Mouse (Mus musculus) layer of hippocampus, postnatal 14 days (tissue): ENCODE results near the gene Gltpd2. TPM values are rescaled to one million over a fixed set of nuclear protein-coding genes. Genes with fewer than 3 reads are reported as not detected.
"Not testable (repeated sequence)": the region's sequence is repeated elsewhere in the genome, so short reads cannot be mapped to it uniquely, and the experiment has no call there.

Experiments used
- DNase-seq, 2 experiments: peaks; one replicate each; pipeline ENCODE4 v3.0.0; 2021 to 2022; ENCODE audit warnings: low spot score in 2 of 2, mixed read lengths in 1 of 2
- total RNA-seq, 2 experiments: library from RNA; stranded (reverse); gene quantifications; 2 replicates each; pipeline ENCODE4 v1.2.3; 2021

The Gltpd2 gene
- total RNA-seq, 2 experiments from 2014 or later, result not detected

GRCm38 (mm10) chr11:70516352-70516751, 2.6 kb upstream of the Gltpd2 start:
- peak in 1 of 2 experiments; percentile 63 for DNase-seq

DNA sequence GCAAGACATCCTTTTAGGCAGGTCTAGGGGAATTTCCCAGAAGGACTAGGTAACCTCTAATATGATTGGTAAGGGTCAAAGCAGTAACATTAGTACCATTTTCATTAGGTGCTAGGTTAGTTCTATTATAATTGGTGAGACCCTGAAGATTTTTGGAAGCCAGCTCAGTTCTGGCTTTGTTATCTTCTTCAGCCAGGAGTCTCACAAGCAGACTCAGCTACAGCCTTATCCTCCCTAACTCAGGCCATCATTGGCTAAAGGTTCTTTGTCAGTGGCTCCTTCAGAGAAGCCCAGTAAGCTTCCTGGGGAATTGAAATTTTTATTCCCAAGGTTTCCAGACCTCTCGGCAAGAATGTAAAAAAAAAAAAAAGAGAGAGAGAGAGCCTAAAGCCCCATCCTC, 560 bp upstream of the Gltpd2 start:
- DNase-seq, result no peak

DNA sequence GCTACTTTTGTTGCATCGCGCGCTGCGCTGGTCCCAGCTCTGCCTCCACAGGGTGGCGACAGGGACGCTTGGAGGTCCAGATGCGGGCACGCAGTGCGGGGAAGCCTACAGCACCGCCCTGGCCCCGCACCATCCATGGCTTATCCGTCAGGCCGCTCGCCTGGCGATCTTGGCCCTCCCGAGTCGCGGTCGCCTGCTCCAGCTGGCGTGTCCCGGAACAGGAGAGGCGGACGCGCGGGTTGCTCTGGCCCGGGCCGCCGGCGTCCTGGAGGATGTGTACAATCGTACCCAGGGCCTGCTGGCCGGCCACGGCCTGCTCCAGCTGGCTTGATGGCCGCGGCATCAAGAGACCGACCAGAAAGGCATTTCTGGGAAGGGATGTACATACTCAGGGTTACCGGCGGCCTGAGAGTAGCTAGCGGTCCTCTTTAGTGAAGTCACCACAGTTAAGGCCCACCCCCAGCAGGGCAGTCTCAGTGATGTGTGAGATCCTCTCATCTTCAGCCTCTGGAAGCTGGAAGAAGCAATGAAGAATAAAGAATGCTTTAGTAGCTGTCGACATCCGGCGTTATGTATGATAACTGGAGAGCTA, 1.3 kb downstream of the Gltpd2 start:
- DNase-seq, result no peak

GRCm38 (mm10) chr11:70523306-70523989, 4.5 kb downstream of the Gltpd2 start:
- not testable (repeated sequence) for DNase-seq

GRCm38 (mm10) chr11:70524782-70525181, 5.8 kb downstream of the Gltpd2 start:
- no peak for DNase-seq

DNA sequence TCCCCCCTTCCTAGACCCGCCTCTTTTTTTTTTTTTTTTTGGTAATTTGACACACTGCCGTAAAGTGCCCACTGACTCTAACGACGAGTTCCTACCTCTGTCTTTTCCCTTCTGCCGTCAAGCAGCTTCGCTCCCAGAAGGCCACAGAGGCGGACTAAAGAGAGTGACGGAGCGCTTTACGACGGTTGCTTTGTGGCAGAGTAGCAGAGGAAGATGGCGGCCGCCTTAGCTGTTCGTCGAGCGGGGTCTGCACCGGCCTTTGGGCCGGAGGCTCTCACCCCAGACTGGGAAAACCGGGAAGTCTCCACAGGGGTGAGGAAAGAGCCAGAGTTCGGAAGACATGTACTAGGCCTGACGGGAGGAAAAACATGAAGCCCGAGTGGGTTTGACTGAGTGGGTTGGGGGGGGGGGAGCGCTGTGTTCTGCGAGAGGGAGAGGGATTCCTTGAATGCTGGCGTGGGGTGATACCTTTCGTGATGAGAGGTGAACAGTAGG, 6.2 kb downstream of the Gltpd2 start, which contains the start of gene Psmb6:
Gene Psmb6 (plus strand): TSS at position 184 of the 495 bp plus-strand sequence.
- peak; percentile 88 to 96 for DNase-seq

DNA sequence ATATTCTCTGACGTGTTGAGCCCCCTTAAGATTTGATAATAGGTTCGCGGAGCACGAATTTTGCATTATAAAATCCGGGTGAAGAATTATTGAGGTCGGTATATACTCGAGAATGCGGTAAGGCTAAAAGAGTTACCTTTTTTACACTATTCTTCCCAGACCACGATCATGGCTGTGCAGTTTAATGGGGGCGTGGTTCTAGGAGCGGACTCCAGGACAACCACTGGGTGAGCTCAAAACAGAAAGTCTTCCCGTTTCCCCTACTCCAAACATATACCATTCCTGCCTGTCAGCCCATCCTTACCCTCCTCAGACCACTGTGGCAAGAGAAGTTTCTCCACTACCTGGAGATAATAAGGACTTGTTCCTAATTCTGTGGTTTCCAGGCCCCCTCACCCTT, 6.7 kb downstream of the Gltpd2 start:
- no peak for DNase-seq

- no peak for DNase-seq
Measured at GRCm38 (mm10) chr11:70526211-70526610, 7.2 kb downstream of the Gltpd2 start.

DNA sequence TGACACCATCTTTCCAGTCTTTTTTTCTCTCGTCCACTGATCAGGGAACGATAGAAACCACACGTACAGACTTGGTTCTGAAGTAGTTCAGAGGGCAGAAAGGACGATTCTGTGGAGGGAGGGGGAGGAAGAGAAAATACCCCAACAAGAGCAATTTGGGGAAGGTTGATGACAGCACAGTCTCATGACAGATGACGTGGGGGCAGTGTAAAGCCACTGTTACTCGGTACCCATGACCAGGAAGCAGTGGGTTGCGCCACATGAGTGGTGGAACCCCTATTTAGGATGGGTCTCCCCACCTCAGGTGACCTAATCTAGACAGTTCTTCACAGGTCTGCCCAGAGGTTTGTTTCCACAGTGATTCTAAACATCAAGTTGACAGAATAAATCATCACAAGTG, 9.6 kb downstream of the Gltpd2 start:
- no peak for DNase-seq

DNA sequence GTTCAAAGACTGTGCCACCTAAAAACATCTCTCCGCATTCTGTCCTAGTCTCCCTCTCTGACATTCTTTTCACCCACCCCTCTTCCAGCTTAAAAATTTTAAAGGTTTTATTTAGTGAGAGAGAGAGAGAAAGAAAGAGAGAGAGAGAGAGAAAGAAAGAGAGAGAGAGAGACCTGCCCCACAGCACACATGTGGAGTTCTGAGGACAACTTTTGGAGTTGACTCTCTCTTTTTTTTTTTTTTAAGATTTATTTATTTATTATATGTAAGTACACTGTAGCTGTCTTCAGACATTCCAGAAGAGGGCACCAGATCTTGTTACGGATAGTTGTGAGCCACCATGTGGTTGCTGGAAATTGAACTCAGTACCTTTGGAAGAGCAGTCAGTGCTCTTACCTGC, 12.1 kb downstream of the Gltpd2 start:
- DNase-seq, result not testable (repeated sequence)

DNA sequence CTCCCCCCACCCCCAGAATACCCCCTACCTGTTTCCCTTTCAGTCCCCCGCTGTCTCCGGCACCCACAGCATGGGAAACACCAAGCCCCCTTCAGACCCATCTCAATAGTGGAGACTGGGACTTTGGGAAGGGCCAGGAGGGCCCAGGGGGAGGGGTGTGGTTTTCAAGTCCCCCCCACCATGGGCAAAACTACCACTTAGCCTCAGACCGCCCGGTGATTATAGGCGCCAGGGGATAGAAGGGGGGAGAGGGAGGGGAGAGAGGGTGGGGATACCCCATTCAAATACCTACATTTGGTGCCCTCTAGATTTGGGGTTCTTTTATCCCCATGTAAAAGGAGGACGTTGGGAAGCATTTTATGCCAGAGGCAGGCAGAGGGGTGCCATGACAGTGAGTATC, 13.8 kb downstream of the Gltpd2 start, which contains the start of gene Gm40193:
Gene Gm40193 (minus strand): TSS at position 101 of the 400 bp plus-strand sequence.
- DNase-seq, result no peak

GRCm38 (mm10) chr11:70539423-70539822, 20.4 kb downstream of the Gltpd2 start:
- no peak for DNase-seq

DNA sequence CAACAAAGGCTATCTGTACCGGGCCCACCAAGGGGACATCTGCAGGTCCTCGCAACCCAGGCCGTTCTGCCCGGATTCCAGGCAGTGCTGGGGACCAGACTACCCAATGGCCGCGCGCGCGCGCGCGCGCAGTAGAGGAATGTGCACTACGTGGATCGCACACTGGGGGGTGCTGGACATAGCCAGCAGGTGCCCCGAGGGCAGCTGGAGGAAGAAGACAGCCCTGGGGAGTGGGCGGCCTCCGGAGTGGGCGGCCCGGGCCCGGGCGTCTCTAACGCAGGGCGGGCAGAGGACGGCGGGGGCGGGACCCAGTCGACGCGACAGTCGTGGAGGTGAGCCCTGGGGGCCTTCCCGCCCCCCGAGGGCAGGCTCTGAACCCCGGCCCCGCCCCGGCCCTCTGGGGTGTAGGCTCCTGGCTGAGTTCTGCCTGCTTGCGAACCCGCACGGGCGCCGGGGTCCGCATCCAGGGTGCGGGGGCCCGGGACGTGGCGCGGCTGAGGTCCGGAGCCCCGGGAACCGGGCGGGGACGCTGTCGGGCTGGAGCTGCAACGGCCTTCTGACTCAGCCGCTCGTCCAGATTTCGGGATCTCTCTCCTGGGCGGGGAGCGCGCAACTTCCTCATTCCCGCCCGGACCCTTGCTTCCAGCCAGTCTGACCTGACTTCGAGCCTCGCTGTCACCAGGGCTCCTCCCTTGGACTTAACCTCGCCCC, 21.0 kb downstream of the Gltpd2 start, which contains the start of gene Pld2:
Gene Pld2 (plus strand): TSS at position 188 of the 711 bp plus-strand sequence.
- peak; percentile 76 to 78 for DNase-seq

- DNase-seq, result no peak
Measured at GRCm38 (mm10) chr11:70540928-70541327, 21.9 kb downstream of the Gltpd2 start.

DNA sequence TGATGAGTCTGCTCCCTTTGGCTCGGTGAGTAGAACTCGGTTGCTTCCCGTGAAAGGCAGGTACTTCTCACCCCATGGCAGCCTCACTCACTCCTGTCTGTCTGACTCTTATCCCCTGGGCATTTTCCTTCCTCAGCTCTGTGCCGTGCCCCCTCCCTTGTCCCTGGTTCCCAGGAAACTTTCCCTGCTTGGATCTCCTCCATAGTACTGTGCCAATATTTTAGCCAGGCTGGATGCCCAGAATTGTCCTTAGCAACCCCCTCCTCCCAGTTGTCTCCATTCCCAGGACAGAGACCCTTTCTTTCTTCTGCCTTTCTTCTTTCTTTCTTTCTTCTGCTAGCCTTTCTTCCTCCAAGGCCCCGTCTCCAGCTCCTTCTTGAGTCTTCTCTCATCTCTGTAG, 22.4 kb downstream of the Gltpd2 start:
- peak in 1 of 2 experiments; percentile 51 for DNase-seq

GRCm38 (mm10) chr11:70544496-70544895, 25.5 kb downstream of the Gltpd2 start:
- DNase-seq, result no peak

DNA sequence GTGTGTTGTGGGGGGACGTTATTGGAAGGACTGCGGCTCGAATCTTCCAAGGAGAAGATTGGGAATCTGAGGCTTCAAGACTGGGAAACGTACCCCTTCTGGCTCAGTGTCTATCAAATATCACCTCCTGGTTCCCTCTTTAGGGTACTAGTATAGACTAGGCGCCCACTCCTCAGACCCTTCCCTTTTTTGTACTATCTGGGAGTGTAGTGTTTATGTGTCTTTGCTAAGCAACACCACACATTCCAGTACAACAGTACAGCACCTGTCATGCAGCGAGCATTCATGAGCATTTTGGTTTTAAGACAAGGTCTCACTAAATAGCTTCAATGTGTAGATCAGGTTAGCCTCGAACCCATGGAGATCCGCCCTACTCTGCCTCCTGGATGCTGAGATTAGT, 32.5 kb downstream of the Gltpd2 start:
- no peak for DNase-seq

- DNase-seq, result no peak
Measured at GRCm38 (mm10) chr11:70553940-70554339, 34.9 kb downstream of the Gltpd2 start.

GRCm38 (mm10) chr11:70557545-70557944, 38.5 kb downstream of the Gltpd2 start:
- no peak for DNase-seq

GRCm38 (mm10) chr11:70561937-70562286, 42.9 kb downstream of the Gltpd2 start:
- DNase-seq, result no peak

- DNase-seq, result peak; percentile 87 to 92
Measured at GRCm38 (mm10) chr11:70562287-70562994, 43.4 kb downstream of the Gltpd2 start, which contains the start of gene Mink1. Gene Mink1, plus strand, starts transcription at chr11:70562881.
